Mouse (Mus musculus) kidney, adult 11 months (tissue): Measurements from ENCODE around the gene Mgat4e.

Experiments
- DNase-seq: peaks from one replicate; pipeline ENCODE4 v3.0.0; 2022

Gene Mgat4e

GRCm38 (mm10) chr1:134513312-134513860 is 36.1 kb downstream of the Mgat4e start:
- no peak for DNase-seq

DNA sequence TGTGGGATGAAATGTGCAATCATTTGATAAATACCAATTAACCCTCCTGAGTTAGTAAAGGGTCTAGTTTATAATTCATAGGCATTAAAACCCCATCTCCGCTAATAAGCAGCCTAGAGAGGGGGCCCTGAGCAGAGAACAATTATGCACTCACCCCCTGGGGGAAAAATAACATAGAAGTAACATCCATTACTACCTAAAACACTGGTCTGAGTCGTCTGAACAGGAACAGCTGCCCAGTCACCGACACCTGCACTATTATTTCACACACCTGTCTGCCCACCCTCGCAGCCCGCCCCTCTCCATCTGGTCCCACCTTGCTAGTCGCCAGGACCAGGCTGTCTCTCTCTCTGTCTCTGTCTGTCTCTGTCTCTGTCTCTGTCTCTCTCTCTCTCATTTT is 36.9 kb downstream of the Mgat4e start:
- no peak for DNase-seq

DNA sequence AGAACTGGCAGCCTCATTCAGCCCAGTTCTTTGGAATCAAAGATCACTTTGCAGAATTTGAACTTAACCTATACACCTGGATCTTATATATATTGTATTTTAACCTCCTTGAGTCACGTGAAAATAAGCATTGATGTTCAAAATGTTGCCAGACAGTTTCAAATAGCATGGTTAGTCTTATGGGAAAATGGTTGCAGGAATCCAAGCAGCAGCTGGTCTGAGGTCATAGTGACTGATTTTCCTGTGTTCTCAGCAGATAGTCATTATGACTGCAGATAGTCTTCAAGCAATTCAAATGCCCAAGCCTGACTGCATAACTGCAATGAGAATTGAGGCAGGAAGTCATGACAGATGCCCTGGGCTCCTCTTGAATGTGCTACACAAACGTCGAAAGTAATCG is 37.3 kb downstream of the Mgat4e start:
- DNase-seq, result no peak

GRCm38 (mm10) chr1:134510018-134510417 is 39.5 kb downstream of the Mgat4e start:
- DNase-seq, result no peak

GRCm38 (mm10) chr1:134506201-134506600 is 43.3 kb downstream of the Mgat4e start:
- DNase-seq, result no peak

GRCm38 (mm10) chr1:134500916-134501315 is 48.6 kb downstream of the Mgat4e start:
- no peak for DNase-seq

DNA sequence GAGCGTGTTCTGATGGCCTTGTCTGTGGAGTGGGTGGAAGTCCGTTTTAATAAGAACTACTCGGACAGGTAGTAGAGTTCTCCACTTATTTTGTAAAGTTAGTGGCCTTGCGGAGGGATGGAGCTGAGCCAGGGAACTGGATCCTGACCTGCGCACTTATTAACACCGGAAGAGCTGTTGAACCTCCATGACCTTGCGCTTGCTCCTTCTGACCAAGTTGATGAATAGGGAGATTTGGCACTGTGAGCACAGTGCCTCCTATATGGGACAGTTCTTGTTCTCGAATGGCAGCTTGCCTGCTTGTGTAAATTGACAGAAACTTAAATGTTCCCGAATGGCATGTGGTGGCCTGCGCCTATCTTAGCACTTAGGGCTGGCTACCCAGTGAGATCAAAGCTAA is 53.5 kb downstream of the Mgat4e start:
- DNase-seq, result peak; percentile 58

DNA sequence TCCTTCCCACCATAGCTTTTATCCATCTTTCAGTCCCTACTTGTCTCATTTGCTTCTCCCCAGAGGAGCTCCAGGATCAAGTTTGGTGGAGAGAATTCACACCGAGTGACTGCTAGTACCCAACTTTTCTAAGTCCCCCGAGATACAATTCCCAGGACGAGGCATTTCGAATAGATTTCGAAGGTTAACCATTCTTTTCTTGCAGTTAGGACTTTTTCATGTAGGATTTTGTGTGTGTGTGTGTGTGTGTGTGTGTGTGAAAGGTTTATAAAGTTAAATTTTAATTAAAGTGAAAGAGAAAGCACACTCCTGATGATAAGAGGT is 54.3 kb downstream of the Mgat4e start:
- no peak for DNase-seq

DNA sequence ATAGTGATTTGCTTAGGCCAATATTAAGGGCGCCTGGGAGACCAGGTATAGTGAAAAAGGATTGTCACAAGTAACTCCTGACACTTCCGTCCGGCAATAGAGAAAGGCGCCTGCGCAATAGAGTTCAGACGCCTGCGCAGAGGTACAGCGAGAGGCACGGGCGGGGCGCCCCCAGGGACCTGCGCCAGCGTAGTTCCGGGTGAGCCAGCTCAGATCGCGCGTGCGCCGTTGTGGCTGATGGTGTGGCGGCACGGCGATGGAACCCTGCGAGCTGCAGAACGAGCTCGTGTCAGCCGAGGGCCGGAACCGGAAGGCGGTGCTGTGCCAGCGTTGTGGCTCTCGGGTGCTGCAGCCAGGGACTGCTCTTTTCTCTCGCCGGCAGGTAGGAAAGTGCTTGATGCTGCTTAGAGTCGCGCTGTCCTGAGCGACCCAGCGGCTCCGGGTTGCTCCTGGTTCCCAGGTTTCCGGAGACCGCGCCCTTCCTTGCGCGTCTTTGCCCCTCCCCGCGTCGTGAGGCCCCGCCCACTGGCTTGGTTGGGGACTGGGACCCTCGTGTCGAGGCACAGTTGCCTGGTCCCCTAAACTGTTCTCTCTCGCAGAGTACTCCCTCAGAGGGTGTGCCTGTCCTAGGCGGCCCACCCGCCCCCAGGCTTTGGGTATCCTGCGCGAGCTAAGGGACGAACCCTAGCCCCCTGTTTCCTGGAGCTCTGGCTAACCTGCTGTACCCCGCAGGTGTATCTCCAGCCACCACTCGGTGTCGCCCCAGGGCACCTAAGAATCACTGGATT is 54.9 kb downstream of the Mgat4e start, which contains the start of gene Rabif:
Gene Rabif, plus strand, starts transcription at position 221 of the 788 bp plus-strand sequence.
- peak; percentile 99 for DNase-seq

GRCm38 (mm10) chr1:134493956-134494355 is 55.5 kb downstream of the Mgat4e start:
- no peak for DNase-seq

DNA sequence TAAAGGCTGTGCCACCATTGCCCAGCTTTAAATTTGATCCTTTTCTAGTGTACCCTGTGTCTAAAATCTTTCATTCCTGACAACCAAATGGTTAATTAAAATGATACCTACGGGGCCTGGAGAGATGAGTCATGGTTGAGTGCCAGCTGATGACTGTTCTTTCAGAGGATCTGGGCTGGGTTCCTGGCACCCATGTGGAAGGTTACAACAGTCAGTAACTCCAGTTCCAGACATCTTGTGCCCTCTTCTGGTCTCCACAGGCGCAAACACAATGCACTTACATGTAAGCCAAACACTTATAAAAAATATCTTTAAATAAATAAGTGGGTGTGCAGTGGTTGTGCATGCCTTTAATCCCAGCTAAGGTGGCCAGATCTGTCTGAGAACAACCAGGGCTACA is 56.0 kb downstream of the Mgat4e start:
- no peak for DNase-seq

- DNase-seq, result no peak
Observed at GRCm38 (mm10) chr1:134492276-134492675, 57.2 kb downstream of the Mgat4e start.
